Mouse (Mus musculus) midbrain, embryonic 15.5 days (tissue): Measurements from ENCODE around the gene Dph2. TPM values are rescaled to one million over a fixed set of nuclear protein-coding genes. Genes with fewer than 3 reads are reported as not detected.

ENCODE experiments used
- ATAC-seq: fragments of 200-750 bp; cut with Nextera tagmentation; replicated peaks from 2 replicates; pipeline ENCODE4 v1.8.0; 2017; ENCODE audit warnings: moderate TSS enrichment
- H3K27ac ChIP-seq: fragments of 300-500 bp; sonication (generic); 2 replicates; pipeline ENCODE4 v1.5.1; 2015; ENCODE audit warnings: mild to moderate bottlenecking, inconsistent platforms
- H3K27me3 ChIP-seq: fragments of 300-500 bp; sonication (generic); replicated peaks from 2 replicates; pipeline ENCODE4 v1.6.1; 2015; ENCODE audit warnings: inconsistent platforms
- H3K36me3 ChIP-seq: fragments of 300-500 bp; sonication (generic); replicated peaks from 2 replicates; pipeline ENCODE4 v1.6.1; 2015; ENCODE audit warnings: inconsistent platforms
- H3K4me1 ChIP-seq: fragments of 300-500 bp; sonication (generic); 2 replicates; pipeline ENCODE4 v1.6.1; 2015; ENCODE audit warnings: inconsistent platforms
- H3K4me2 ChIP-seq: fragments of 300-500 bp; sonication (generic); 2 replicates; pipeline ENCODE4 v1.6.1; 2015; ENCODE audit warnings: inconsistent platforms, mild to moderate bottlenecking, moderate library complexity
- H3K4me3 ChIP-seq: fragments of 300-500 bp; sonication (generic); 2 replicates; pipeline ENCODE4 v1.5.1; 2015; ENCODE audit warnings: mild to moderate bottlenecking, inconsistent platforms
- H3K9ac ChIP-seq: fragments of 300-500 bp; sonication (generic); 2 replicates; pipeline ENCODE4 v1.6.1; 2015; ENCODE audit warnings: mild to moderate bottlenecking, inconsistent platforms
- H3K9me3 ChIP-seq: fragments of 300-500 bp; sonication (generic); 2 replicates; pipeline ENCODE4 v1.6.1; 2016; ENCODE audit warnings: inconsistent platforms
- WGBS: fragments of 180-500 bp; shearing (Covaris S2); methylation state at CpG from one replicate; pipeline ENCODE4 v1.1.7; 2015; ENCODE audit warnings: mixed read lengths; 5-methylcytosine and 5-hydroxymethylcytosine counted together
- polyA plus RNA-seq: library from polyadenylated mRNA; unstranded; fragments of >200 nt; fragmentation: Nextera tagmentation; extraction: Ambion mirVana; gene quantifications from 2 replicates; pipeline ENCODE4 v1.2.1, GENCODE M21; 2015

The Dph2 gene
- polyA plus RNA-seq, 1 experiment from 2014 or later, result 24.0 TPM

GRCm38 (mm10) chr4:117904761-117905160, 12.9 kb upstream of the Dph2 start:
- peaks cover 54% of the 10 kb centered on the region for H3K36me3 ChIP-seq
- H3K27ac ChIP-seq, result no peak overlapping the region
- H3K4me1 ChIP-seq, result peaks cover 23% of the 10 kb centered on the region
- no peaks in the 10 kb centered on the region for H3K9me3 ChIP-seq
- ATAC-seq, result no peak
- H3K9ac ChIP-seq, result no peak overlapping the region
- H3K4me2 ChIP-seq, result no peak overlapping the region
- H3K27me3 ChIP-seq, result no peaks in the 10 kb centered on the region
- no peak overlapping the region for H3K4me3 ChIP-seq
- 93% methylated on average over 8 of the region's 8 CpGs for WGBS

GRCm38 (mm10) chr4:117904094-117904493, 12.3 kb upstream of the Dph2 start:
- H3K4me1 ChIP-seq, result peaks cover 16% of the 10 kb centered on the region
- H3K9me3 ChIP-seq, result no peaks in the 10 kb centered on the region
- 82% methylated on average over 10 of the region's 10 CpGs for WGBS
- no peak for ATAC-seq
- H3K36me3 ChIP-seq, result peaks cover 59% of the 10 kb centered on the region
- H3K9ac ChIP-seq, result no peak overlapping the region
- H3K27me3 ChIP-seq, result no peaks in the 10 kb centered on the region
- H3K4me3 ChIP-seq, result no peak overlapping the region
- H3K27ac ChIP-seq, result no peak overlapping the region
- H3K4me2 ChIP-seq, result no peak overlapping the region

GRCm38 (mm10) chr4:117898111-117898510, 6.3 kb upstream of the Dph2 start:
- Histone ChIP-seq H3K4me1 (no peaks in the 10 kb centered on the region), H3K9ac (no peak overlapping the region), H3K4me2 (no peak overlapping the region), H3K36me3 (peaks cover 88% of the 10 kb centered on the region), H3K4me3 (no peak overlapping the region), H3K27me3 (no peaks in the 10 kb centered on the region), H3K9me3 (no peaks in the 10 kb centered on the region), H3K27ac (no peak overlapping the region)
- 91% methylated on average over 3 of the region's 3 CpGs for WGBS
- ATAC-seq, result no peak

GRCm38 (mm10) chr4:117896031-117896430, 4.2 kb upstream of the Dph2 start:
- Histone ChIP-seq H3K9ac (no peak overlapping the region), H3K27ac (no peak overlapping the region), H3K4me3 (no peak overlapping the region), H3K4me1 (peaks cover 9% of the 10 kb centered on the region), H3K9me3 (no peaks in the 10 kb centered on the region), H3K4me2 (no peak overlapping the region), H3K36me3 (peaks cover 69% of the 10 kb centered on the region), H3K27me3 (no peaks in the 10 kb centered on the region)
- ATAC-seq, result no peak
- 94% methylated on average over 6 of the region's 6 CpGs for WGBS

GRCm38 (mm10) chr4:117895339-117895738, 3.5 kb upstream of the Dph2 start:
- H3K27me3 ChIP-seq, result no peaks in the 10 kb centered on the region
- H3K27ac ChIP-seq, result no peak overlapping the region
- H3K9ac ChIP-seq, result no peak overlapping the region
- H3K4me1 ChIP-seq, result peaks cover 15% of the 10 kb centered on the region
- WGBS, result 86% methylated on average over 7 of the region's 7 CpGs
- H3K9me3 ChIP-seq, result no peaks in the 10 kb centered on the region
- ATAC-seq, result no peak
- H3K4me3 ChIP-seq, result no peak overlapping the region
- H3K36me3 ChIP-seq, result peaks cover 63% of the 10 kb centered on the region
- no peak overlapping the region for H3K4me2 ChIP-seq

GRCm38 (mm10) chr4:117894601-117895000, 2.8 kb upstream of the Dph2 start:
- ATAC-seq, result no peak
- Histone ChIP-seq H3K4me2 (no peak overlapping the region), H3K4me3 (no peak overlapping the region), H3K9me3 (no peaks in the 10 kb centered on the region), H3K9ac (no peak overlapping the region), H3K27ac (no peak overlapping the region), H3K27me3 (no peaks in the 10 kb centered on the region), H3K4me1 (peaks cover 15% of the 10 kb centered on the region), H3K36me3 (peaks cover 56% of the 10 kb centered on the region)
- 84% methylated on average over 8 of the region's 8 CpGs for WGBS

- H3K4me2 ChIP-seq, result no peak overlapping the region
- H3K9ac ChIP-seq, result no peak overlapping the region
- peaks cover 15% of the 10 kb centered on the region for H3K4me1 ChIP-seq
- H3K27me3 ChIP-seq, result no peaks in the 10 kb centered on the region
- 31% methylated on average over 9 of the region's 9 CpGs for WGBS
- ATAC-seq, result no peak
- no peak overlapping the region for H3K4me3 ChIP-seq
- H3K9me3 ChIP-seq, result no peaks in the 10 kb centered on the region
- H3K27ac ChIP-seq, result no peak overlapping the region
- peaks cover 45% of the 10 kb centered on the region for H3K36me3 ChIP-seq
Observed at GRCm38 (mm10) chr4:117893376-117893775, 1.5 kb upstream of the Dph2 start.

GRCm38 (mm10) chr4:117890750-117891149, 1.1 kb downstream of the Dph2 start:
- WGBS, result 44% methylated on average over 8 of the region's 8 CpGs
- Histone ChIP-seq H3K4me3 (0 out of 2 replicates have a peak overlapping the region, but pooled peaks have one; percentile 74), H3K9ac (no peak overlapping the region)

GRCm38 (mm10) chr4:117890031-117890430, 1.8 kb downstream of the Dph2 start:
- Histone ChIP-seq H3K27me3 (no peaks in the 10 kb centered on the region), H3K4me2 (no peak overlapping the region), H3K36me3 (peaks cover 13% of the 10 kb centered on the region; the same call in 1 of the 2 replicates), H3K4me3 (no peak overlapping the region), H3K9ac (no peak overlapping the region), H3K4me1 (peaks cover 34% of the 10 kb centered on the region), H3K27ac (no peak overlapping the region), H3K9me3 (no peaks in the 10 kb centered on the region)
- WGBS, result 92% methylated on average over 14 of the region's 14 CpGs
- ATAC-seq, result no peak

More at GRCm38 (mm10) chr4:117890750-117891149, 1.1 kb downstream of the Dph2 start:
- H3K27me3 ChIP-seq, result no peaks in the 10 kb centered on the region
- H3K4me1 ChIP-seq, result peaks cover 28% of the 10 kb centered on the region
- H3K4me2 ChIP-seq, result peak overlapping the region; percentile 92
- no peaks in the 10 kb centered on the region for H3K9me3 ChIP-seq
- no peak overlapping the region for H3K27ac ChIP-seq
- ATAC-seq, result no peak
- H3K36me3 ChIP-seq, result peaks cover 21% of the 10 kb centered on the region; the same call in 1 of the 2 replicates

GRCm38 (mm10) chr4:117889471-117889870, 2.4 kb downstream of the Dph2 start:
- H3K4me1 ChIP-seq, result peaks cover 40% of the 10 kb centered on the region
- no peaks in the 10 kb centered on the region for H3K9me3 ChIP-seq
- no peak overlapping the region for H3K4me3 ChIP-seq
- ATAC-seq, result no peak
- H3K4me2 ChIP-seq, result no peak overlapping the region
- no peak overlapping the region for H3K27ac ChIP-seq
- peaks cover 13% of the 10 kb centered on the region; the same call in 1 of the 2 replicates for H3K36me3 ChIP-seq
- H3K27me3 ChIP-seq, result no peaks in the 10 kb centered on the region
- WGBS, result 95% methylated on average over 15 of the region's 15 CpGs
- no peak overlapping the region for H3K9ac ChIP-seq

GRCm38 (mm10) chr4:117887920-117888319, 3.9 kb downstream of the Dph2 start:
- H3K4me2 ChIP-seq, result peak overlapping the region; percentile 82
- H3K27me3 ChIP-seq, result no peaks in the 10 kb centered on the region
- 76% methylated on average over 2 of the region's 2 CpGs for WGBS
- peaks cover 8% of the 10 kb centered on the region; the same call in 1 of the 2 replicates for H3K36me3 ChIP-seq
- H3K9ac ChIP-seq, result peak overlapping the region; percentile 23; the same call in 1 of the 2 replicates
- H3K4me3 ChIP-seq, result peak overlapping the region; percentile 69
- ATAC-seq, result no peak
- H3K9me3 ChIP-seq, result no peaks in the 10 kb centered on the region
- H3K27ac ChIP-seq, result no peak overlapping the region
- H3K4me1 ChIP-seq, result peaks cover 50% of the 10 kb centered on the region

GRCm38 (mm10) chr4:117887133-117887532, 4.7 kb downstream of the Dph2 start, which contains the start of gene Atp6v0b:
Gene Atp6v0b, minus strand, starts transcription at chr4:117887333.
- Histone ChIP-seq H3K27me3 (no peaks in the 10 kb centered on the region), H3K9me3 (no peaks in the 10 kb centered on the region), H3K4me3 (peak within 1 kb of the TSS; percentile 69), H3K4me1 (peaks cover 55% of the 10 kb centered on the region), H3K9ac (peak within 1 kb of the TSS; percentile 84), H3K4me2 (peak within 1 kb of the TSS; percentile 82), H3K27ac (peak within 1 kb of the TSS; percentile 67), H3K36me3 (peaks cover 8% of the 10 kb centered on the region; the same call in 1 of the 2 replicates)
- 2% methylated on average over 37 of the region's 37 CpGs for WGBS
- ATAC-seq, result peak; percentile 85

- peak overlapping the region; percentile 84 for H3K9ac ChIP-seq
- H3K27ac ChIP-seq, result peak overlapping the region; percentile 67; the same call in 1 of the 2 replicates
- ATAC-seq, result peak; percentile 3
- H3K9me3 ChIP-seq, result no peaks in the 10 kb centered on the region
- peak overlapping the region; percentile 69 for H3K4me3 ChIP-seq
- H3K4me1 ChIP-seq, result peaks cover 57% of the 10 kb centered on the region
- no peaks in the 10 kb centered on the region for H3K27me3 ChIP-seq
- H3K4me2 ChIP-seq, result peak overlapping the region; percentile 82
- 2% methylated on average over 24 of the region's 24 CpGs for WGBS
- peaks cover 8% of the 10 kb centered on the region; the same call in 1 of the 2 replicates for H3K36me3 ChIP-seq
Observed at GRCm38 (mm10) chr4:117886644-117887043, 5.2 kb downstream of the Dph2 start.
